Mouse (Mus musculus) intestine, postnatal 0 days (tissue): ENCODE data around the gene Cwc25. TPM values are rescaled to one million over a fixed set of nuclear protein-coding genes. Genes with fewer than 3 reads are reported as not detected.

Source experiments
- ATAC-seq: fragments of 200-750 bp; cut with Nextera tagmentation; 2 replicates; pipeline ENCODE4 v1.8.0; 2017; ENCODE audit warnings: mild to moderate bottlenecking, moderate TSS enrichment, moderate library complexity
- H3K27ac ChIP-seq: fragments of 300-500 bp; sonication (generic); 2 replicates; pipeline ENCODE4 v1.5.1; 2014; ENCODE audit warnings: mild to moderate bottlenecking, low read depth, low read length, moderate library complexity
- H3K27me3 ChIP-seq: fragments of 300-500 bp; sonication (generic); replicated peaks from 2 replicates; pipeline ENCODE4 v1.6.1; 2014; ENCODE audit warnings: low read length, mixed read lengths; ENCODE audit not compliant: control insufficient read depth, insufficient read depth
- H3K36me3 ChIP-seq: fragments of 300-500 bp; sonication (generic); 2 replicates; pipeline ENCODE4 v1.6.1; 2014; ENCODE audit warnings: mild to moderate bottlenecking, moderate library complexity; ENCODE audit not compliant: control insufficient read depth, insufficient read depth
- H3K4me1 ChIP-seq: fragments of 300-500 bp; sonication (generic); replicated peaks from 2 replicates; pipeline ENCODE4 v1.6.1; 2014; ENCODE audit warnings: antibody characterized with exemption, low read length, mixed read lengths; ENCODE audit not compliant: control insufficient read depth, insufficient read depth
- H3K4me2 ChIP-seq: fragments of 300-500 bp; sonication (generic); replicated peaks from 2 replicates; pipeline ENCODE4 v1.6.1; 2014; ENCODE audit warnings: low read depth, mild to moderate bottlenecking, moderate library complexity
- H3K4me3 ChIP-seq: fragments of 300-500 bp; sonication (generic); 2 replicates; pipeline ENCODE4 v1.5.1; 2014; ENCODE audit warnings: low read depth, low read length
- H3K9ac ChIP-seq: fragments of 300-500 bp; sonication (generic); 2 replicates; pipeline ENCODE4 v1.6.1; 2014; ENCODE audit warnings: mild to moderate bottlenecking, low read depth, low read length
- H3K9me3 ChIP-seq: fragments of 300-500 bp; sonication (generic); 2 replicates; pipeline ENCODE4 v1.6.1; 2016; ENCODE audit warnings: mixed run types; ENCODE audit not compliant: control insufficient read depth
- CTCF ChIP-seq: sonication (generic); IDR thresholded peaks from 2 replicates; pipeline ENCODE4 v1.5.1; 2016; ENCODE audit warnings: low read depth, mild to moderate bottlenecking, control low read depth, antibody characterized with exemption, moderate library complexity
- WGBS: fragments of 180-500 bp; shearing (Covaris S2); extraction: QIAGEN DNeasy Blood & Tissue Kit; methylation state at CpG from one replicate; pipeline ENCODE4 v1.1.7; 2014; 5-methylcytosine and 5-hydroxymethylcytosine counted together
- polyA plus RNA-seq: library from polyadenylated mRNA; unstranded; fragments of >200 nt; fragmentation: Nextera tagmentation; extraction: Ambion mirVana; gene quantifications from 2 replicates; pipeline ENCODE4 v1.2.1, GENCODE M21; 2015

Cwc25 gene
- polyA plus RNA-seq, 1 experiment from 2014 or later = 8.5 TPM

DNA sequence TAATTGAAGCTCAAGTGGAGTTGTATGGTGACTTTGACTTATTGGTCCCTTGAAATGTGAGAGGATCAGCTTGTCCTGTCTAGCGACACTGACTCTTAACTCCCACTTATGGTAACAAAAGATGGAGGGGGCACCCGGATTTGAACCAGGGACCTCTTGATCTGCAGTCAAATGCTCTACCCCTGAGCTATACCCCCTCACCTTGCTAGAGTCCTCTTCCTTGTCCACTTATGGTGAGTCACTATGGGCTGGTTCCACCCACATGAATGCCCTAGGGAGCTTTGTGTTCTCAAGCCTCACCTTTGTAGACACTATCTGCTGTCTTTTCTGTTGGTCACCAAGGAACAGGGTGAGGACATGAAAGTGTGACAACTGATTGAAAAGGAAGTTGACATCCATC, 3.3 kb upstream of the Cwc25 start:
- no peak overlapping the region for H3K27ac ChIP-seq
- ATAC-seq = peak; percentile 35; the same call in 1 of the 2 replicates
- no peak overlapping the region for H3K9ac ChIP-seq
- no peaks in the 10 kb centered on the region for H3K4me1 ChIP-seq
- no peaks in the 10 kb centered on the region for H3K9me3 ChIP-seq
- H3K4me3 ChIP-seq = no peak overlapping the region
- peaks cover 2% of the 10 kb centered on the region; the same call in 1 of the 2 replicates for H3K36me3 ChIP-seq
- 26% methylated on average over 2 of the region's 2 CpGs for WGBS
- H3K4me2 ChIP-seq = no peak overlapping the region
- no peaks in the 10 kb centered on the region for H3K27me3 ChIP-seq
- TF ChIP-seq CTCF = no peak

DNA sequence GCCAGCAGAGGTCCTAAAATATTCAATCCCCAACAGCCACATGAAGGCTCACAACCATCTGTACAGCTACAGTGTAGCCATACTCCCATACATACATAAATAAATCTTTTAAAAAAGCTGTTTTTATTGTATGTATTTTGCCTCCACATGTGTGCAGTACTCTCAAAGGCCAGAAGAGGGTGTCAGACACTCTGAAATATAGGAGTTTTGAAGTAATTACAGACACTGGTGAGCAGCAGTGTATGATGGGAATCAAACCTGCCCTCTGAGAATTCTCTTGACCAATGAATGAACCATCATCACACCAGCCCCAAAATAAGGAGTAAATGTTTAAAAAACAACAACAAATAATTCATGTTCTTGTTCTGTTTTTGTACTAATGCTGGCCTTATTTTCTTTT, 4.7 kb downstream of the Cwc25 start:
- Histone ChIP-seq H3K4me1 (no peaks in the 10 kb centered on the region), H3K4me2 (no peak overlapping the region), H3K27me3 (no peaks in the 10 kb centered on the region), H3K36me3 (peaks cover 56% of the 10 kb centered on the region), H3K4me3 (no peak overlapping the region), H3K9ac (no peak overlapping the region), H3K27ac (no peak overlapping the region), H3K9me3 (no peaks in the 10 kb centered on the region)
- no peak for ATAC-seq
- TF ChIP-seq CTCF = peak; percentile 42

GRCm38 (mm10) chr11:97758942-97759341, 7.4 kb downstream of the Cwc25 start:
- Histone ChIP-seq H3K27me3 (no peaks in the 10 kb centered on the region), H3K9me3 (no peaks in the 10 kb centered on the region), H3K27ac (no peak overlapping the region), H3K9ac (no peak overlapping the region), H3K4me1 (no peaks in the 10 kb centered on the region), H3K4me3 (no peak overlapping the region), H3K36me3 (peaks cover 65% of the 10 kb centered on the region), H3K4me2 (no peak overlapping the region)
- ATAC-seq = no peak
- 82% methylated on average over 6 of the region's 6 CpGs for WGBS
- no peak for TF ChIP-seq CTCF

- no peak for ATAC-seq
- WGBS = 95% methylated on average over 1 of the region's 1 CpGs
- peaks cover 70% of the 10 kb centered on the region for H3K36me3 ChIP-seq
- H3K9me3 ChIP-seq = no peaks in the 10 kb centered on the region
- H3K9ac ChIP-seq = no peak overlapping the region
- no peaks in the 10 kb centered on the region for H3K4me1 ChIP-seq
- no peaks in the 10 kb centered on the region for H3K27me3 ChIP-seq
- no peak overlapping the region for H3K27ac ChIP-seq
- H3K4me2 ChIP-seq = no peak overlapping the region
- H3K4me3 ChIP-seq = no peak overlapping the region
- TF ChIP-seq CTCF = no peak
Measured at GRCm38 (mm10) chr11:97758125-97758524, 8.2 kb downstream of the Cwc25 start.

- no peak overlapping the region for H3K9ac ChIP-seq
- H3K4me3 ChIP-seq = no peak overlapping the region
- H3K4me2 ChIP-seq = no peak overlapping the region
- H3K9me3 ChIP-seq = no peaks in the 10 kb centered on the region
- peaks cover 79% of the 10 kb centered on the region for H3K36me3 ChIP-seq
- no peak overlapping the region for H3K27ac ChIP-seq
- no peaks in the 10 kb centered on the region for H3K27me3 ChIP-seq
- ATAC-seq = no peak
- H3K4me1 ChIP-seq = no peaks in the 10 kb centered on the region
- TF ChIP-seq CTCF = no peak
- WGBS = 94% methylated on average over 8 of the region's 8 CpGs
Measured at GRCm38 (mm10) chr11:97753277-97753676, 13.1 kb downstream of the Cwc25 start.

GRCm38 (mm10) chr11:97748496-97748895, 17.9 kb downstream of the Cwc25 start:
- Histone ChIP-seq H3K4me1 (0 out of 2 replicates have a peak, but pooled peaks cover under 1% of the 10 kb centered on the region), H3K4me3 (no peak overlapping the region), H3K9ac (no peak overlapping the region), H3K27ac (no peak overlapping the region; the same call in 1 of the 2 replicates), H3K4me2 (no peak overlapping the region), H3K27me3 (no peaks in the 10 kb centered on the region), H3K36me3 (peaks cover 59% of the 10 kb centered on the region), H3K9me3 (no peaks in the 10 kb centered on the region)
- ATAC-seq = no peak
- WGBS = 83% methylated on average over 5 of the region's 5 CpGs
- no peak for TF ChIP-seq CTCF

GRCm38 (mm10) chr11:97747773-97748172, 18.6 kb downstream of the Cwc25 start:
- WGBS = 91% methylated on average over 8 of the region's 8 CpGs
- H3K9me3 ChIP-seq = no peaks in the 10 kb centered on the region
- peaks cover 53% of the 10 kb centered on the region for H3K36me3 ChIP-seq

More at GRCm38 (mm10) chr11:97747773-97748172, 18.6 kb downstream of the Cwc25 start:
- Histone ChIP-seq H3K27me3 (no peaks in the 10 kb centered on the region), H3K27ac (no peak overlapping the region), H3K9ac (no peak overlapping the region), H3K4me2 (no peak overlapping the region), H3K4me1 (peaks cover 5% of the 10 kb centered on the region; the same call in 1 of the 2 replicates), H3K4me3 (no peak overlapping the region)
- ATAC-seq = no peak
- no peak for TF ChIP-seq CTCF
